Mouse (Mus musculus): ENCODE data around the gene Herc3. TPM values are rescaled to one million over a fixed set of nuclear protein-coding genes. Genes with fewer than 3 reads are reported as not detected.

Herc3 gene
- polyA plus RNA-seq, 1 experiment from 2014 or later, result 7.5 TPM

DNA sequence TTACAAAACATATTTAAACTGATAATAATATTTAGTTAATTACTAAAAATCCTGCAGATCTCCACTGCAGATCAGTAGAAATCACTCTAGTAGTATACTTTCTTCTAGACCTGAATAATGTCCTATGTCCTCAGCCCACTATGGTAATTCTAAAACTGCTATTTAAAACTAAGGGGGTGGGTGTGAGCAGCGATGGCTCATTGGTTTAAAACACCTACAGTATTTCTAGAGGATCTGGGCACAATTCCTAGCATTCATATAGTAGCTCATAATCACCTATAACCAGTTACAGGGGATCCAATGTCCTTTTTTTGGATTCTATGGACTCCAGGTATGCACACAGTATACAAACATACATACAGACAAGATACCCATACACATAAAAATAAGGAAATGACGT, 115.0 kb downstream of the Herc3 start:
- WGBS, result 66% methylated on average over 2 of the region's 2 CpGs
- ATAC-seq (ENCODE audit: insufficient number of reproducible peaks, insufficient read depth, low FRiP score, low TSS enrichment, low read depth), result no peak
- Histone ChIP-seq H3K9ac (replicated peaks) (no peak overlapping the region), H3K4me2 (no peak overlapping the region), H3K27me3 (no peaks in the 10 kb centered on the region), H3K4me1 (replicated peaks) (no peaks in the 10 kb centered on the region), H3K36me3 (no peaks in the 10 kb centered on the region), H3K27ac (no peak overlapping the region), H3K4me3 (replicated peaks) (no peak overlapping the region), H3K9me3 (no peaks in the 10 kb centered on the region)

GRCm38 (mm10) chr6:58946840-58947239, 115.6 kb downstream of the Herc3 start:
- no peak overlapping the region for H3K4me3 ChIP-seq (replicated peaks)

DNA sequence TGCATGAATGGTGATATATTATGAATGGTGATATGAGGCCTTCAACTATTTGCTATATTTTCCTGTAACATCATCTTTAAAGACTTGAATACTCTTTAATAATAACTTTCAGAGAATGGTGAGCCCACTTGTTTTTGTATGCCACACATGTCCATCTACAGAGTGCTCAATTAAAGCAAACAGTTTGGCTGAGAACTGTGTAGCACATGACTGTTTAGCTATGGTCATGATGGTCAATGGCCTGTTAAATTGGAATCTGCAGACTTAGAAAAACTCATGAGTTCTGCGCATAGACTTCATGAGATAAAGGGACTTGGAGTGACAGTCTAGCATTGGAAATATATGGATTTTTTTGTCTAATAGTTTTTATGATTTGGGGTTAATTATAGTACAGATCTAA, 119.1 kb downstream of the Herc3 start:
- WGBS, result 92% methylated on average over 1 of the region's 1 CpGs

More at GRCm38 (mm10) chr6:58946840-58947239, 115.6 kb downstream of the Herc3 start:
- H3K4me1 ChIP-seq (replicated peaks), result no peaks in the 10 kb centered on the region
- H3K27ac ChIP-seq, result no peak overlapping the region
- no peak overlapping the region for H3K9ac ChIP-seq (replicated peaks)
- H3K4me2 ChIP-seq, result no peak overlapping the region
- 83% methylated on average over 4 of the region's 4 CpGs for WGBS
- no peaks in the 10 kb centered on the region for H3K27me3 ChIP-seq
- H3K36me3 ChIP-seq, result no peaks in the 10 kb centered on the region
- H3K9me3 ChIP-seq, result no peaks in the 10 kb centered on the region
- no peak for ATAC-seq (ENCODE audit: insufficient number of reproducible peaks, insufficient read depth, low FRiP score, low TSS enrichment, low read depth)

DNA sequence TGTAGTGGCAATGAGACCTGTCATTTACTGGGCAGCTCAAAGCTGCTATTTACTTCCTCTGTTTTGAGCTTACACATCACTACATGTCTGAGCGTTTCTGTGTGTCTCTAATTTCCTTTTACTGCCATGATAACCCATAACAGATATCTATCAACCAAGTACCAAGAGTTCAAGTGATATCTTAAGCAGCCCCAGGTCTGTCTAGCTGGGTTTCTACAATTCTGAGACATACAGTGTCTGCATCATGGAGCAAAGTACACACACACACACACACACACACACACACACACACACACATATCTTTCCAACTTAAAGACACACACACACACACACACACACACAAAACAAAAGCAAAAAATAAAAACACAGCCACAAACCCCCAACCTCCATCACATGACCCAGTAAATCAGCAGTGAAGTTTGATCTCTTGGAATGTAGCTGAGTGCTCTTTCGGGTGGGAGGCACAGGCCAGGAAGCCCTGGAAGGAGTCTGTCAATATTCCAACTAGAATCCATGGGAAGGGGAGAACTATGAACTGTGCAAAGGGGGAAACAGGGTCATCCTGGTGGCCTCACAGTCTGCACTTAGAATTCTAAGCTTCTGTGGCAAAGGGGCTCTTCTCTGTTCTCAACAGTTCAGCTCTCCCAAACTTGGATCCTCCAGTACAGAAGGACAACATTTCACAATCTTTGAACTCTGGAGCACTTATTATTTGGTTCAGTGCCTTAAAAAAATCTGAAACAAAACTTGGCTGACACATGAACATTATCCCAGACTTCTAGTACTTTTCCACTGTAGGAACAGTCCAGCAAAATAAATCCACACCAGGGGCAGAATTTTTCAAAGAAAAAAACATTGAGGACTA, 120.1 kb downstream of the Herc3 start:
- Histone ChIP-seq H3K4me2 (no peak overlapping the region), H3K4me1 (replicated peaks) (no peaks in the 10 kb centered on the region), H3K9ac (replicated peaks) (no peak overlapping the region), H3K27me3 (no peaks in the 10 kb centered on the region), H3K4me3 (replicated peaks) (no peak overlapping the region), H3K27ac (no peak overlapping the region), H3K36me3 (no peaks in the 10 kb centered on the region), H3K9me3 (no peaks in the 10 kb centered on the region)
- 56% methylated on average over 2 of the region's 2 CpGs for WGBS
- no peak for ATAC-seq (ENCODE audit: insufficient number of reproducible peaks, insufficient read depth, low FRiP score, low TSS enrichment, low read depth)

More for the DNA sequence above, 119.1 kb downstream of the Herc3 start:
- Histone ChIP-seq H3K27me3 (no peaks in the 10 kb centered on the region), H3K4me1 (replicated peaks) (no peaks in the 10 kb centered on the region), H3K4me3 (replicated peaks) (no peak overlapping the region), H3K4me2 (no peak overlapping the region), H3K9ac (replicated peaks) (no peak overlapping the region), H3K27ac (no peak overlapping the region), H3K36me3 (no peaks in the 10 kb centered on the region), H3K9me3 (no peaks in the 10 kb centered on the region)
- no peak for ATAC-seq (ENCODE audit: insufficient number of reproducible peaks, insufficient read depth, low FRiP score, low TSS enrichment, low read depth)

DNA sequence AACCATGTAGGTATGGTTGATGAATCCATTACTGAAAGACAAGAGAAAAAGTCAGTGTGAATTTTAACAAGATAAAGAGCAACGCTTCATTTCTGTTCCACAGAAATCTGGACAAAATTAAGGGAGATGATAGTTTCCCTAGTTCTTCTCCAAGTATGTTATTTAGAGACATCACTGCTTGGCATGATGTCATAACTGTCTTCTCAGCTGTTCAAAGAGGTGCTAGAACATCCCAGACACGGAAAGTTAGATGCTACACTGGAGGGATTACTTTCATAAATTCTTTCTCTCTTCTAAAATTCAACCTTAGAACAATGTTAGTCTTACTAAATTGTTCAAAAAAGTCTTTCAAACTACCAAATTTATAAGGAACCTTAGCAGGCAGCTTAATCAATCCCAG, 129.3 kb downstream of the Herc3 start:
- Histone ChIP-seq H3K36me3 (no peaks in the 10 kb centered on the region), H3K9me3 (no peaks in the 10 kb centered on the region), H3K4me3 (replicated peaks) (no peak overlapping the region), H3K9ac (replicated peaks) (no peak overlapping the region), H3K27me3 (no peaks in the 10 kb centered on the region), H3K27ac (no peak overlapping the region), H3K4me1 (replicated peaks) (peaks cover 4% of the 10 kb centered on the region; the same call in 1 of the 2 replicates), H3K4me2 (no peak overlapping the region)
- ATAC-seq (ENCODE audit: insufficient number of reproducible peaks, insufficient read depth, low FRiP score, low TSS enrichment, low read depth), result no peak
- 87% methylated on average over 2 of the region's 2 CpGs for WGBS

DNA sequence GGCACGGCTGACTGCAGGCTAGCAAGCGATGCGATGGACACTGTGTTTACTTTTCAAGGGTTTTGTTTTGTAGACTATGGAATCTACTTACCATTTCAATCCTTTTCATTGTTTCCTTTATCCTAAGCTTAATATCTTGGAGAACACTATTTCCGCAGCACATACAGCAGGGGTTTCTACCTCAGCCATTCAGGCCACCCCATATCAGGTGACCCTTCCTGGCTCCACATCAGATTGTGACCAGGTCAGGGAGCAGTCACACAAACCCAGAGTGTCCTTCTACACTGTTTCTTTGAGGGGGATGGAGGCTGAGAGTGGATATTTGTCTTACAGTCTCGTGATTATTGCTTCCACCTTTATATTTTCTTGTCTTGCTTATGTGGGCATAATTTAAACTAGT, 131.4 kb downstream of the Herc3 start:
- no peak overlapping the region for H3K9ac ChIP-seq (replicated peaks)
- H3K4me2 ChIP-seq, result no peak overlapping the region
- no peak for ATAC-seq (ENCODE audit: insufficient number of reproducible peaks, insufficient read depth, low FRiP score, low TSS enrichment, low read depth)
- no peaks in the 10 kb centered on the region for H3K27me3 ChIP-seq
- peaks cover 12% of the 10 kb centered on the region; the same call in 1 of the 2 replicates for H3K4me1 ChIP-seq (replicated peaks)
- no peak overlapping the region for H3K4me3 ChIP-seq (replicated peaks)
- no peak overlapping the region for H3K27ac ChIP-seq
- 93% methylated on average over 5 of the region's 5 CpGs for WGBS
- H3K9me3 ChIP-seq, result no peaks in the 10 kb centered on the region
- no peaks in the 10 kb centered on the region for H3K36me3 ChIP-seq

DNA sequence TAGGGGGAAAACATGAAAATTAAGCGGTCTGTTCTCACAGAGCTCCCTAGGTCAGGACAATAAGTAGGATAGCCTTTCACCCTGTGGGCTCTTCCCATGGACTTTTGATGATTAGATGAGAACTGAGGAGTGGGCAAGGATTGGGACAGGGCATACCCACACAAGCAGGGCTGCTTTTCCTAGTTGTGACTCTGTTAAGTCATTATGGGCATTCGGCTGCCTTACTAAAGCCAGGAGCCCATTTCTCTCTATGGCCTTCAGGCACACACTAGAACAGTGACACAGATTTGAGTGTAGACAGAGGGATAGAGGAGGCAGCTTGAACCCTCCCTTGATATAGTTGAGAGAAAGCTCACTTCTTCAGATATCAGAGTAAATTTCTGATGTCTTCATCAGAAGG, 132.8 kb downstream of the Herc3 start:
- H3K4me1 ChIP-seq (replicated peaks), result peaks cover 12% of the 10 kb centered on the region; the same call in 1 of the 2 replicates
- H3K9ac ChIP-seq (replicated peaks), result no peak overlapping the region
- ATAC-seq (ENCODE audit: insufficient number of reproducible peaks, insufficient read depth, low FRiP score, low TSS enrichment, low read depth), result no peak
- no peaks in the 10 kb centered on the region for H3K27me3 ChIP-seq
- H3K9me3 ChIP-seq, result no peaks in the 10 kb centered on the region
- no peak overlapping the region for H3K4me2 ChIP-seq
- WGBS, result 90% methylated on average over 2 of the region's 2 CpGs
- no peaks in the 10 kb centered on the region for H3K36me3 ChIP-seq
- no peak overlapping the region for H3K4me3 ChIP-seq (replicated peaks)
- no peak overlapping the region for H3K27ac ChIP-seq

DNA sequence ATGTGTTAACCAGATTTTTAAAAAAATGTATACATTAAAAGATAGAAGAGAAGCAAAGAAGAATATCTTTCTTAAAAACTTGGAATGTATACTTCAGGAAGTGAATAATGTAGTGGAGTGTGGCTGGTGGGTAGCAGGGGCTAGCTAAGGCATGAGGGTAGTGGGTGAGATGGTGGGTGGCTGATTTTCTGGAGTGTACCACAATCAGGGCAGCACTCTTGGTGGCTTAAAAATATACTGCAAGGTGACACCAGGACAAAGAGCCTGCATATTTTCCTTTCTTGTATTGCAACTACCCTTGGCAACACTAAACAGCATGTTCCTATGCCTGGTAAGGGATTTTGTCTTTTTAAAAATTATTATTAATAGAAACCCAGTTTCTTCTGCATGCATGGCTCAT, 133.3 kb downstream of the Herc3 start:
- no peaks in the 10 kb centered on the region for H3K9me3 ChIP-seq
- H3K4me2 ChIP-seq, result no peak overlapping the region
- H3K4me1 ChIP-seq (replicated peaks), result peaks cover 12% of the 10 kb centered on the region; the same call in 1 of the 2 replicates
- no peak for ATAC-seq (ENCODE audit: insufficient number of reproducible peaks, insufficient read depth, low FRiP score, low TSS enrichment, low read depth)
- no peak overlapping the region for H3K27ac ChIP-seq
- no peaks in the 10 kb centered on the region for H3K27me3 ChIP-seq
- H3K4me3 ChIP-seq (replicated peaks), result no peak overlapping the region
- H3K36me3 ChIP-seq, result no peaks in the 10 kb centered on the region
- no peak overlapping the region for H3K9ac ChIP-seq (replicated peaks)

DNA sequence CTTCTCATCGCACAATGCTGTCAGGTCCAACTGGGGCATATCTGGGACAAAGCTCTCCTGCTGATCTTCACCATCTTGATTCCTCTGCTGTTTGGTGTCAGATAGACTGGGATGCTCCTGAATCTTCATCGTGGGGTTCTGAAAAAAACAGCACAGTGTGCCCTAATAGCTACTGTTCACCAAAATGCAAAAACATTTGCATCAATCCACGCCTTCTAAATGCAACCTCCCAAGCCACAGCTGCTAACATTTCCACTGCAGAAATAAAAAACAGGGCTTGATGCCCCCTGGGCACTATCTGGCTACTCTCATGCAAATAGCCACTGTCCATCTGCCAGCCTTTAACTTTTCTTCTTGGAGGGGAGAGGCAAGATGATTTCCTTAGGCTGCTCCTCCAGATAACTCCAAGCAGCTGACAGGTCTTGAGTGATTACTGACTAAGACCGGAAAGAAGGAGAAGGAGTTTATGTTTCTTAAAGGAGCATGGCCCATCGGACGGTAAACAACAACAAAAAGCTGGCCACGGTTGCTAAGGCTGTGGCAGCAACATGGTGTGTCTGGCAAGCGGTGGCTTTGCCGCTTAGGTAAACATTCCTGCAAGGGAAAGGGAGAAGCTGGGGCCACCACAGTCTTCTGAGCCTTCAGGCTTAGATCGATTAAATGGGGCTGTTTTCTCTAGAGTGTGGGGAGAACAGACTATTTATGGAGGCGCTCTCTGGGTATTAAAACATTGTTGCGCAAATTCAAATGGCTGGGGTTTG, 134.0 kb downstream of the Herc3 start:
- peak overlapping the region; percentile 31 for H3K4me2 ChIP-seq
- peak overlapping the region; percentile 41 for H3K27ac ChIP-seq

GRCm38 (mm10) chr6:58968272-58968671, 137.0 kb downstream of the Herc3 start:
- no peak overlapping the region for H3K4me2 ChIP-seq
- WGBS, result 57% methylated on average over 3 of the region's 3 CpGs

More for the DNA sequence above, 134.0 kb downstream of the Herc3 start:
- H3K4me1 ChIP-seq (replicated peaks), result peaks cover 12% of the 10 kb centered on the region; the same call in 1 of the 2 replicates
- no peak overlapping the region for H3K4me3 ChIP-seq (replicated peaks)
- no peak overlapping the region for H3K9ac ChIP-seq (replicated peaks)
- no peaks in the 10 kb centered on the region for H3K36me3 ChIP-seq
- no peak for ATAC-seq (ENCODE audit: insufficient number of reproducible peaks, insufficient read depth, low FRiP score, low TSS enrichment, low read depth)
- H3K9me3 ChIP-seq, result no peaks in the 10 kb centered on the region
- H3K27me3 ChIP-seq, result no peaks in the 10 kb centered on the region
- 23% methylated on average over 12 of the region's 12 CpGs for WGBS

More at GRCm38 (mm10) chr6:58968272-58968671, 137.0 kb downstream of the Herc3 start:
- Histone ChIP-seq H3K9ac (replicated peaks) (no peak overlapping the region), H3K36me3 (no peaks in the 10 kb centered on the region), H3K27me3 (no peaks in the 10 kb centered on the region), H3K4me1 (replicated peaks) (peaks cover 12% of the 10 kb centered on the region; the same call in 1 of the 2 replicates), H3K4me3 (replicated peaks) (no peak overlapping the region), H3K27ac (no peak overlapping the region), H3K9me3 (no peaks in the 10 kb centered on the region)
- no peak for ATAC-seq (ENCODE audit: insufficient number of reproducible peaks, insufficient read depth, low FRiP score, low TSS enrichment, low read depth)

Data from limb, embryonic 12.5 days (tissue).